Mouse (Mus musculus) 416B (cell line): Measurements from ENCODE around the gene Phlpp1.

Source experiments
- DNase-seq: peaks from one replicate; pipeline ENCODE4 v3.0.0; 2011; ENCODE audit warnings: low read depth

The Phlpp1 gene

DNA sequence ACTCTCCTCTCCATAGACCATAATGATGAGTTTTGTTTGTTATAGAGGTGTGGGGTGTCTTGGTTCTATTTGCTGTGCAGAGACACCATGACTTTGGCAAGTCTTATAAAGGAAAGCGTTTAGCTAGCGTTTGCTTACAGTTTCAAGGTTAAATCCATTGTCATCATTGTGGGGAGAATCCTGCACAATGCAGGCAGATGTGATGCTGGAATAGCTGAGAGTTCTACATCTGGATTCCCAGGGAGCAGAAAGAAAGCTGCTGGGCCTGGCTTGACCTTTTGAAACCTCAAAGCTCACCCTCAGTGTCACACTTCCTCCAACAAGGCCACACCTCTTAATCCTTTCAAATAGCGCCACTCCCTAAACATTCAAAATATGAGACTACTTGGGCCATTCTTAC is 7.4 kb upstream of the Phlpp1 start:
- no peak for DNase-seq

DNA sequence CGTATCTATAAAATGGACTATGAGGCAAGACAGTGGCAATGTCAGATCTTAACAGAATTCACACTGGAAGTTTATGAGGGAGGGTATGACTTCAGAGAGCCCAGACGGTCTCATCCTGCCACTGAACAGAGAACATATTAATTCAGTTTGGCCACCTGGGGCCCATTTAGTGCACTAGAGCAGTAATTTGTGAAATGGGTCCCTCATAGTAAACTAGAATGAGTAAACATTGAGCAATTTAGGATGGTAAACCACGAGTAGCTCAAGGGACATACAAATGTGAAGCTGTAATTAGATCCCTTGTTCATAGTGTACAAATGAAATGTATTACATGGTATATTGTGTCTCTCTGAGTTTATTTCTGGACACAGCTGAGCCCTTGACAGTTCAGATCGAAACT is 3.6 kb upstream of the Phlpp1 start:
- DNase-seq, result no peak

DNA sequence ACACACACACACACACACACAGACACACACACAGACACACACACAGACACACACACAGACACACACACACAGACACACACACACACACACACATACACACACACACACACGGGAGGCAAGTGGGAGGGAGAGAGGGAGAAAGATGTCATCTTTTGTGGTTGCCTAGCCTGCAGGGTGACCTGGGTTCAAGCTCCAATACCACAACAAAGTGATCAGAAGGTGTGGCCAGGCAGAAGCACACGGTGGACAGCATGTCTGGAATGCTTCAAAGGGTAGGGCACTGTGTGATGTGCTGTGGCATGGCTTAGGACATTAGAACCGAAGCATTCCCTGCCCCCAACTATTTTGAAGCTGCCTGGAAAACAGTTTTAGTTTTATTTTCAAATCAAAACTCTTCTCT is 2.8 kb upstream of the Phlpp1 start:
- no peak for DNase-seq

- DNase-seq, result no peak
These were observed 1.7 kb upstream of the Phlpp1 start for GRCm38 (mm10) chr1:106169741-106170265.

- peak; percentile 64 for DNase-seq
These were observed 864 bp downstream of the Phlpp1 start for GRCm38 (mm10) chr1:106172301-106172930.

DNA sequence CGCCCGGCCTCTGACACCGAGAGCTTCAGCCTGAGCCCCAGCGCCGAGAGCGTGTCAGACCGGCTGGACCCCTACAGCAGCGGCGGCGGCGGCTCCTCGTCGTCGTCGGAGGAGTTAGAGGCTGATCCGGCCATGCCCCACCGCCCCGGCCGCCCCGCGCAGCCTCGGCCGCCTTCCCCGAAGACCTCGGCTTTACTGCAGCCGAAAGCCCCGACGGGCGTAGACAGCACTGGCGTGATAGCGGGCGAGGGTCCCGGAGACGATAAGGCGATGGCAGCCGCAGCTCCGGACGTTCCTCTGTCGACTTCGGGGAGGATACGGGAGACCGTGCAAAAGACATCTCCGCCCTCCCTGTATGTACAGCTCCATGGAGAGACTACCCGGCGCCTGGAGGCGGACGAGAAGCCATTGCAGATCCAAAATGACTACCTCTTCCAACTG is 1.4 kb downstream of the Phlpp1 start:
- no peak for DNase-seq

DNA sequence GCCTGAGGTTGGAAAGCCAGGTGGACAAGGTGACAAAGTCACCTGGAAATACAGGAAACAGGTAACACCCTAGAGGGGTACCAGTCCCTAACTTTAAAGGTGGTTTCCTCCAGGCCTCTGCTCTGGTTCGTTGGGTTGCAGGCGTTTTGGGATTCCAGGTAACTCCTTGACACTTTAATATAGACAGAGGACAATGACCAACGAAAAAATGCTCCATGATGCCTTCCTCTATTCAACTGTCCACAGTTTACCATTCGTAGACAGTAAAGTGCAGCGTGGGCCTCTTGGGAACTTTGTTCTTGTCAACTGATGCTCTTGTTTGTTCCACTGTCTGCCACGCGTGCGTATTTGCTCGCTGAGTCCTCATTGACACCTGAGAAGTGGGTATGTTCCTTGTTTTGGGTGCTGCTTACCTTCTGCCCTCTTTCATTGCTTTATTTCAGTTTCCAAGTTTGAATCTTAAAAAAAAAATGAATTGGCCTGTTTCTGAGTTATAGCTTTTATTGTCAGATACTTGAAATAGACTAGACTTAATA is 2.1 kb downstream of the Phlpp1 start:
- DNase-seq, result no peak

DNA sequence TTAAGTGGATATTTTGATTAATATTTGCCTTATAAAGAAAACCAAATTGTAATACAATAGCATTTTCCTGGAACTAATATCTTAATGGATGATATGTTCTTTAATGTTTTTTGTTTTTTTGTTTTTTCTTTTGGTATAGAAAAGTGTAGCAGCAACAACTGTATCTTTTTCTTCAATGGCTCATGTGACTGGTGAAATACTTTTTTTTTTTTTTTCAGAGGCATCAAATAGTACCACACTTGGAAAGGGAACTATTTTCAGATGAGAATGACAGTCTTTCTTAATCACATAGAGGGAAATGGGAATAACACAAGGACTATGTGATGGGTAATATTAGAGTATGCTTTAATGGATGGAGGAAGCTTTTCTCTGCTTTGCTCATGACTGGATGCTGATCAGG is 3.0 kb downstream of the Phlpp1 start:
- DNase-seq, result no peak

- DNase-seq, result no peak
These were observed 3.8 kb downstream of the Phlpp1 start for GRCm38 (mm10) chr1:106175360-106175759.

DNA sequence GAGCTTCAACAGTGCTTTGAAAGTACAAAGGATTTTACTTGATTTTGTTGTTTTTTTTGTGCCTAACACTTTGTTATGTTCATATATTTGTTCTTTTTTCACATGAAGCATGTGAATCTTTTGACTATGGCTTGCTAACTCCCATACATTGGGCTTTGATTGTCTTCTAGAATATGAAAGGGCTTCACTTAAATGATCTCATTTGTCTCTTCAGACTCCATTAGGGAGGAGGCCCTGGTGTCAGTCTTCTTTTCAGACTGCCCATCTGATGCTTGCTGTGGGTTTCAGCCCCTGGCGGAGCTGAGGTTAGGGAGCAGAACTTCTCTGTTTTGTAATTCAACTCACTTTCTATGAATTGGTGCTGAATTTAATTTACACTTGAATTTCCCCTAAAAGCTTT is 5.2 kb downstream of the Phlpp1 start:
- no peak for DNase-seq

DNA sequence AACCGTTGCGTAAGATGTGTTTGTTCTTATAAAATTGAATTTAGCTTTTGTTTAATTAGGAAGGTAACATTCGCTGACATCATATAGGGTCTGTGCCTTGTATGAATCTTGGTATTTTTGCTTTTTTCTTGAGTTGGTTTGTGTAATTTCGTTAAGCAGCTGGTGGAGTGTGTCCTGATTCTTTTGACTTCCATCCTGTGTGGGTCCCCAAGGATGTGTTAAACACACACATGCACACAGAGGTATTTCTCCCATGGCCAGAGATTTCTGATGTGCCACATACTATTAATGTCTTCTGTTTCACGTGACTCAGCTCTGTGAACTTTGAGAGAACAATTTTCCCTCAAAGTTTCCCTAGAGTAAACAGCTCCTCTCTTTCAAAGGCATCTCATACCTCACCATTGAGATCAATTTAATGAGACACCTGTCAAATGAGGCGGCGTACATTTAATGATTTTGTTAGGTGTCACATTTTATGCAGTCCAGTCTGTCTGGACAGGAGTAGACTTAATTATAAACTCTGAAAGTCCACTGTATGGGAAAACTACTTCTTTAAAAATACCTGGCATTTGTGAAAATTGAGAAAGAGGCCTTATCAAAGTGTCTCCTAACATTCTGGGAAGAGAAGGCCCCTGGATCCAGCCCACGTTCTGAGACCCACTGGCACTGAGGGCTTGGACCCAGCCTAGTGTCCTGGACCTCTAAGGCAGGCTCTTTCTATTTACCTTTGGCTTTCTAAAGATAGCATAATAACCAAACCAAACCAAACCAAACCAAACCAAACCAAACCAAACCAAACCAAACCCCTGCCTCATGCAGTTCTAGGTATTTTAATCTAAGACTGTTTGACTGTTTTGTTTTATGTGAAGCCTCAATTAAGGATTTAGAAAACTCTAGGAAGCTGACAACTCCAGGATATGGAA is 6.6 kb downstream of the Phlpp1 start:
- DNase-seq, result no peak

DNA sequence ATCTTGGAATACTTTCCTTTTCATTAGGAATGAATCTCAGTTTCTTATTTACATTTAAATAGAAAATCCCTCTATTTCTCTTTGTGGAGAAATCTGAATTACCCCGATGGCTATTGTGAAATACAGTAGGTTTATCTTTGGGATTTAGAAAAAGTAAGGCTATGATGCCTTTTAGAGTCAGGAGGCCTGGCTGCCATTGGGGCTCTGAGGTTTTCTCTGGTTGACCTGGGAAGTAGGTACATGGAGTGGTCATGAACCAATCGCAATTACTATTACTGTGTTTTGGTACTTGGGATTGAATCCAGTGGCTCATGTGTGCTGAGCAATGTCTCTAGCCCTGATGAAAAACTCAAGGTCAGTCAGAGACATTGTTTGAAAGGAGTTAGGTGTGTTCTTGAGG is 12.1 kb downstream of the Phlpp1 start:
- no peak for DNase-seq

DNA sequence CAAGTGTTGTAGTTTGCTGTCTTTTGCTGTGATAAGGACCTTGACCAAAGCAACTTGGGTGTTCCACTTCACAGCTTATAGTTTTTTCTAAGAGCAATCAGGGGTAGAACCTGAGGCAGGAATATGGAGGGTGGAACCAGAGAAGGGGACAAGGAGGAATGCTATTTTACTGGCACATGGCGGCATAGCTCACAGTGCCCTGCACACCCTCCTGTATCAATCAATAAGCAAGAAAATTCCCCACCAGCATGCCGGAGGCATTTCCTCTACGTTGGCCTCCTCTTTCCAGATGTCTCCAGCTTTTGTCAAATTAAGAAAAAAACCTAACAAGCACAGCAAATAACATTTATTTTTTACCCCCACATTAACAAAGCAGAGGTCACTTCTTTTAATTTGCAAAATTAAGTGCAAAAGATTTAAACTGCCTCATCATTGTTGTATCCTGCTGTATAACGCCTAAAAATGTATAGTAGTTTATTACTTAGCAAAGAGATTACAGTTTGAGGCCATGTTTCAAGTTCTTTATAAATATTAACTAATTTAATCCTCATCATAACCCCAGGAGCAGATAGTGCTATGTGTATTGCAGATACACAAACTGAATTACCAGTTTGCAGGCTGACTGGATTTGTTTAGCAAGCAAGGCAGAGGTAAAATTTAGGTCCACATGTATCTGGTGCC is 13.4 kb downstream of the Phlpp1 start:
- DNase-seq, result no peak

GRCm38 (mm10) chr1:106185461-106185924 is 13.9 kb downstream of the Phlpp1 start:
- DNase-seq, result no peak

- DNase-seq, result no peak
These were observed 14.5 kb downstream of the Phlpp1 start for GRCm38 (mm10) chr1:106186062-106186461.

DNA sequence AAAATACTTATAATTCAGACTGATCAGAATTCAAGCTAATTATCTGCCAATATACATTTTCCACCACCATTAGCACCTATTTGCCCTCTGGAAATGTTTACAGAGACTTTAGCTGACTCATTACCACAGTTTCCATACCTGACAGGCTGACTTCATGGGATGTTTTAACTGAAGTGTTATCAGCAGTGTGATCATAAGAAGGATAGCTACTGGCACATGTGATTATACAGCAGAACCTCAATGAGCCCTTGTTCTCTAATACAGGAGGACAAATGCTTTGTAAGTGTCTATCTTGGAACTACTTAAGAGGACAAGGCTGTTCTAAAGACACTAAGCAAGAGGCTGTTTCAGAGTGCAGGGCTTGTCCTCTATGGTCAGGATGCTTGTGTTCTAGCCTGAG is 15.9 kb downstream of the Phlpp1 start:
- DNase-seq, result peak; percentile 73

DNA sequence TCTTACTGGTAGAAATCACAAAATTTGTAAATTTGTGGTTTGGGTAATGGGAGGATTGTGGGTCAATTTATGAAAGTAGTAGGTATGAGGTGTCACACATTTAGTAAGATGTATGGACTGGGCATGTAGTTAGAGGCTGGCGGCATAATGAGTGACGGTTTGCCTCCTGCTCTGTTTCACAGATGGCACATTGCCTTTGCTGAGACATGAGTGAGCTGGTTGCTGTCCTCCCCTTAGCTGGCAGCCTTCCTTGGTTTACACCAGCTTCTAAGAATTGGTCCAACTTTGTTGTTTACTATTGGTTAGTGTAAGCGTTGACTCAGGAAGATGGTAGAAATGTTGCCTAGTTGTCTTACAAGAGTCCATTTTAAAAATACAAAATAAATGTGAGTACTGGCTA is 17.2 kb downstream of the Phlpp1 start:
- DNase-seq, result no peak

DNA sequence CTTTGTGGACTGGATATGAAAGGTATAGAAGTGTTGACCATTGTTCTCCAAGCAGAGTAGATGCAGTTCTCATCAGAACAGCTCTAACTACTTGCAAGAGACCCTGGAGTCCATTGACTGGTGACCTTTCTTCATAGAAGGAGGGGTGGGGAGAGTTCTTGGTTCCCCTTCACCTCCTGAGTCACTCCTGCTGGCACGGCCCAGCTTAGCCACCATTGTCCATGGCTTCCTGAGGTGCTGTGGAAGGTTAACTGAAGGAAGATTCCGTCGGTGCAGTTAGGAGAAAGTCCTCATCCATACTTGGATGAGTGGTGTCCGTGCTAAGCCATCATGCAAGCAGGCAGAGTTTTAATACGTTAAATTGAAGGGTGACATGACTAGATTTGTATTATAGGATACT is 17.8 kb downstream of the Phlpp1 start:
- no peak for DNase-seq

DNA sequence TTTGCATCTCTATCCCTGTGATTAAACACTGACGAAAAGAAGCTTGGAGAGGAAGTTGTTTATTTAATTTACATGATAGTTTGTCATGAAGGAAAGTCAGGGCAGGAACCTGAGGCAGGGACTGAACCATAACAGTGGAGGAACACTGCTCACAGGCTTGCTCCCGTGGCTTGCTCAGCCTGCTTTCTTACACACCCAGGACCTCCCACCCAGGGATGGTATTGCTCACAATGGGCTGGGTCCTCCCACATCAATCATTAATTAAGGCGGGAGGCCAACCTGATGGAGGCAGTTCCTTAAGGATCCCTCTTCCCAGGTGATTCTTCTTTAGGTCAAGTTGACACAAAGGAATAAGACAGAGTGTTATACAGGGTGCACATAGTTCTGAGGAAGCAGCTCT is 19.1 kb downstream of the Phlpp1 start:
- no peak for DNase-seq

- DNase-seq, result no peak
These were observed 20.3 kb downstream of the Phlpp1 start for GRCm38 (mm10) chr1:106191885-106192284.

- no peak for DNase-seq
These were observed 21.4 kb downstream of the Phlpp1 start for GRCm38 (mm10) chr1:106192864-106193470.

GRCm38 (mm10) chr1:106193487-106193886 is 21.9 kb downstream of the Phlpp1 start:
- no peak for DNase-seq
